Mouse (Mus musculus) neural tube, embryonic 11.5 days (tissue): Measurements from ENCODE around the gene Ferd3l. TPM values are rescaled to one million over a fixed set of nuclear protein-coding genes. Genes with fewer than 3 reads are reported as not detected.

ENCODE experiments used
- ATAC-seq: fragments of 200-750 bp; cut with Nextera tagmentation; 2 replicates; pipeline ENCODE4 v1.8.0; 2017; ENCODE audit warnings: moderate number of reproducible peaks, mild to moderate bottlenecking, moderate TSS enrichment, moderate library complexity; ENCODE audit not compliant: insufficient read depth, low FRiP score, low TSS enrichment
- DNase-seq: peaks from one replicate; pipeline ENCODE4 v3.0.0-alpha.2; 2015; ENCODE audit warnings: low spot score
- H3K27ac ChIP-seq: fragments of 300-500 bp; sonication (generic); 2 replicates; pipeline ENCODE4 v1.5.1; 2014; ENCODE audit warnings: low read depth, mild to moderate bottlenecking, low read length
- H3K27me3 ChIP-seq: fragments of 300-500 bp; sonication (generic); 2 replicates; pipeline ENCODE4 v1.6.1; 2014; ENCODE audit warnings: mild to moderate bottlenecking, low read length, mixed read lengths; ENCODE audit not compliant: control insufficient read depth, insufficient read depth
- H3K36me3 ChIP-seq: fragments of 300-500 bp; sonication (generic); 2 replicates; pipeline ENCODE4 v1.6.1; 2014; ENCODE audit warnings: mild to moderate bottlenecking, low read length, moderate library complexity, mixed read lengths; ENCODE audit not compliant: control insufficient read depth, insufficient read depth
- H3K4me1 ChIP-seq: fragments of 300-500 bp; sonication (generic); 2 replicates; pipeline ENCODE4 v1.6.1; 2014; ENCODE audit warnings: low read length, mixed read lengths; ENCODE audit not compliant: control insufficient read depth, insufficient read depth
- H3K4me2 ChIP-seq: fragments of 300-500 bp; sonication (generic); 2 replicates; pipeline ENCODE4 v1.6.1; 2014; ENCODE audit warnings: low read depth, mild to moderate bottlenecking, moderate library complexity
- H3K4me3 ChIP-seq: fragments of 300-500 bp; sonication (generic); 2 replicates; pipeline ENCODE4 v1.5.1; 2014; ENCODE audit warnings: low read depth, low read length
- H3K9ac ChIP-seq: fragments of 300-500 bp; sonication (generic); 2 replicates; pipeline ENCODE4 v1.6.1; 2014; ENCODE audit warnings: mild to moderate bottlenecking, low read length
- H3K9me3 ChIP-seq: fragments of 300-500 bp; sonication (generic); 2 replicates; pipeline ENCODE4 v1.6.1; 2016; ENCODE audit warnings: low read length; ENCODE audit not compliant: control insufficient read depth
- WGBS: fragments of 180-500 bp; shearing (Covaris S2); extraction: QIAGEN DNeasy Blood & Tissue Kit; methylation state at CpG from one replicate; pipeline ENCODE4 v1.1.7; 2014; 5-methylcytosine and 5-hydroxymethylcytosine counted together
- polyA plus RNA-seq: library from polyadenylated mRNA; unstranded; fragments of >200 nt; fragmentation: Nextera tagmentation; extraction: Ambion mirVana; gene quantifications from 2 replicates; pipeline ENCODE4 v1.2.1, GENCODE M21; 2014

Gene Ferd3l
- polyA plus RNA-seq, 1 experiment from 2014 or later = 0.72 TPM

DNA sequence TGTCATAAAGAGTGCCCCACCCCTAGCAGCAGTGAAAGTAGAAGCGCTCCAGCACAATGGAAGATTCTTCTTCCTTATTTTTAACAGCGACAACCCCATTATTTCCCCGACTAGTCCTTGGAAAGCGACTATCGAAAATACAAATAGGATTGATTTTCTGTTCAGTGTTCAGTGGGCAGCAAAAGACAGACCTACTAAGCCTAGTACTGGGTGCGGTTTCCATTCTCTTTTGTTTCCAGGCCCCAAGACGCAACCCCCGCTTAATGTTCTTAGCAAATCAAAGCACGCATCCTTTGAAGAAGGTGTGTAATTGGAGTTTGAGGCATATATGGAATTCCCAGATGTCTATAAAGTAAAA, 34.5 kb downstream of the Ferd3l start:
- H3K4me2 ChIP-seq = peak overlapping the region; percentile 36
- WGBS = 4% methylated on average over 9 of the region's 9 CpGs

DNA sequence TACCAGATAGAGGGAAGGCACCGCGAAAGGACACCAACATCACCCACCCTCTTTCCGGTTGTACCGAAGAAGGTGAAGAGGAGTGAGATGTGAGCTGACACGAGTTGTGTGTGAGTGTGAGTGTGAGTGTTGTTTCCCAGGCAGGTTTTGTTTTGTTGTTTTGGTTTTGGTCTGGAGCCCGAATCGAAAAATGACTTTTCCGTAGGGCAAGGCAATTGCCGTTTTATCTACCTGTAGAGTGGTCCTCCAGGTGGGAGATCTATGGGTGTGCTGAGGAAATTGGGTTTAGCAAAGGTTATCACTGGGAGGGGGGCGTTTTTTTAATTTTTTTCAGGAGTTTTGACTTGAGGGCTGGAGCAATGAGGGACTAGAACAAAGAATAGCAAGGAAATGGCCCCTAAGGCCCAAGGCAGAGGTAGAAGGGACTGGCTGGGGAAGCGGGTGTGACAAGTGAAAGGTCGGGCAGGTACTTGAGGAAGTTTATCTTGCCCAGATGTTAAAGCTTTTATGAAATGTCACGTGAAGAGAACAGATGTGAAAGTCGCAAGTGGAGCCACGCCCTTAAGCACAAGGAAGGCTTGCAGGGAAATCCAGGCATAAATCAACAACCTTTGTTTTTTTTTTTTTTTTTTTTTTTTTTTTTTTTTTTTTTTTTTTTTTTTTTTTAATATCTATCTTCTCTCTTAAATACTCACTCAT, 35.6 kb downstream of the Ferd3l start:
- 2% methylated on average over 15 of the region's 15 CpGs for WGBS
- H3K9ac ChIP-seq = no peak overlapping the region
- no peaks in the 10 kb centered on the region for H3K9me3 ChIP-seq
- 0 out of 2 replicates have a peak overlapping the region, but pooled peaks have one; percentile 6 for H3K4me2 ChIP-seq
- no peak for ATAC-seq
- H3K27ac ChIP-seq = no peak overlapping the region
- no peak overlapping the region for H3K4me3 ChIP-seq
- peaks cover 83% of the 10 kb centered on the region for H3K27me3 ChIP-seq
- H3K4me1 ChIP-seq = peaks cover 20% of the 10 kb centered on the region
- H3K36me3 ChIP-seq = no peaks in the 10 kb centered on the region
- DNase-seq = peak; percentile 34

More for the DNA sequence above, 34.5 kb downstream of the Ferd3l start:
- ATAC-seq (no peak), DNase-seq (no peak)
- Histone ChIP-seq H3K27me3 (peaks cover 84% of the 10 kb centered on the region), H3K4me3 (peak overlapping the region; percentile 6; the same call in 1 of the 2 replicates), H3K27ac (no peak overlapping the region), H3K4me1 (peaks cover 20% of the 10 kb centered on the region), H3K36me3 (no peaks in the 10 kb centered on the region), H3K9me3 (no peaks in the 10 kb centered on the region), H3K9ac (peak overlapping the region; percentile 10; the same call in 1 of the 2 replicates)

GRCm38 (mm10) chr12:33964427-33964826, 36.2 kb downstream of the Ferd3l start:
- no peak overlapping the region for H3K9ac ChIP-seq
- ATAC-seq = no peak
- no peak overlapping the region for H3K27ac ChIP-seq
- H3K9me3 ChIP-seq = no peaks in the 10 kb centered on the region
- 0% methylated on average over 2 of the region's 2 CpGs for WGBS
- no peaks in the 10 kb centered on the region for H3K36me3 ChIP-seq
- peak; percentile 25 for DNase-seq
- H3K27me3 ChIP-seq = peaks cover 83% of the 10 kb centered on the region
- no peak overlapping the region for H3K4me3 ChIP-seq
- H3K4me1 ChIP-seq = peaks cover 20% of the 10 kb centered on the region
- no peak overlapping the region for H3K4me2 ChIP-seq

- ATAC-seq (no peak), DNase-seq (no peak)
- Histone ChIP-seq H3K27ac (no peak overlapping the region), H3K36me3 (no peaks in the 10 kb centered on the region), H3K4me3 (no peak overlapping the region), H3K9me3 (no peaks in the 10 kb centered on the region), H3K4me2 (no peak overlapping the region), H3K4me1 (peaks cover 20% of the 10 kb centered on the region), H3K9ac (no peak overlapping the region), H3K27me3 (peaks cover 83% of the 10 kb centered on the region)
- 2% methylated on average over 5 of the region's 5 CpGs for WGBS
These were observed 37.6 kb downstream of the Ferd3l start for GRCm38 (mm10) chr12:33965661-33966360.

DNA sequence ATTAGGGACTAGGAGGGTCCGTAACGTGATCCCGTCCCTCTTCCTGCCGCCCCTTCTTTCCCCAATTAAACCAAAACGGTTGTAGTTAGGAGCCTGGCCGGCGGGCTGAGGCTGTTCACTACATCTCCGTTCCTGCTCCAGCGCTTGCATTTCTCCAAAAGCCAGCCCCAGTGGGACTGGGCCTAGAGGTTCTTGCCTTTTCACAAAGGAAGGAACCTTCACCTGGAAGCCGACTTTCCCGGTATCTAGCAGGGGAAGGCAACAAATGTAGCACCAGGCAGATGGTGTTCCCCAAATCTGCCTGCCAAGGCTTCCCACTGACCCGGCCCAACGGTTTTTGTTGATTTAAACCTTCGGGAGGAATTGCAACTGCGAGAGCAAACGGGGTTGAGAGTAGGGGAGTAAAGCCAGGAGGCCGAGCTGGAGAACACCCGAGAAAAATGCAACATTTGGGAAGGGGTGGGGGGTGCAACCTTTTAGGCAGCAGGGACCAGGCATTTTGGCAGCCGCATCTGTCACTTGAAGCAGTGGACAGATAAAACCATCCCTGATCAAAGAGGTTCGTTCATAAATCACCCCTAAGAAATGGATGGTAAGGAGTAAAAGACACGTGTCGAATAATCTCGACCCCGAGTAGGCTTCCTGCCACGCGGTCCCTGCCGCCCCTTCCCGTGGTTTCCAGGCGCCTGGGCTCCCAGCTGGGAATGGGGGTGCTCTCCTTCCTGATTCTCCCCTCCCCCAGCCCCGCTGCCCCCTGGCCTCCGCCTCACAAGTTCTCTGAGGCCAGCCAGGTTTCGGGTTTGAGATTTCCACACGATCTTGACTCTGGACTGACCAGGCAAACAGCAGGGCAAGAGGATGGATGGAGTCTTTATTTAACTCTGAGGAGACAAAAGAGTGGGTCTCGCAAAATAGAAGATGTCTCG, 38.5 kb downstream of the Ferd3l start:
- Histone ChIP-seq H3K27me3 (peaks cover 79% of the 10 kb centered on the region), H3K4me3 (peak overlapping the region; percentile 11; the same call in 1 of the 2 replicates), H3K4me1 (peaks cover 20% of the 10 kb centered on the region), H3K4me2 (peak overlapping the region; percentile 41), H3K27ac (0 out of 2 replicates have a peak overlapping the region, but pooled peaks have one; percentile 39), H3K9me3 (no peaks in the 10 kb centered on the region), H3K36me3 (no peaks in the 10 kb centered on the region), H3K9ac (no peak overlapping the region)
- 0 out of 2 replicates have a peak, but pooled peaks have one; percentile 13 for ATAC-seq
- DNase-seq = peak; percentile 68
- under 1% methylated on average over 35 of the region's 35 CpGs for WGBS

GRCm38 (mm10) chr12:33967514-33967913, 39.3 kb downstream of the Ferd3l start:
- Histone ChIP-seq H3K9me3 (no peaks in the 10 kb centered on the region), H3K4me3 (peak overlapping the region; percentile 11), H3K27ac (no peak overlapping the region), H3K36me3 (no peaks in the 10 kb centered on the region), H3K27me3 (peaks cover 71% of the 10 kb centered on the region), H3K4me1 (peaks cover 17% of the 10 kb centered on the region), H3K9ac (no peak overlapping the region; the same call in 1 of the 2 replicates), H3K4me2 (peak overlapping the region; percentile 41)
- 0% methylated on average over 21 of the region's 21 CpGs for WGBS
- DNase-seq (no peak), ATAC-seq (peak; percentile 64)

GRCm38 (mm10) chr12:33968041-33968897, 40.0 kb downstream of the Ferd3l start:
- DNase-seq (peak; percentile 49), ATAC-seq (no peak)
- Histone ChIP-seq H3K27ac (no peak overlapping the region), H3K9me3 (no peaks in the 10 kb centered on the region), H3K4me3 (peak overlapping the region; percentile 14), H3K27me3 (peaks cover 64% of the 10 kb centered on the region), H3K4me1 (peaks cover 12% of the 10 kb centered on the region), H3K4me2 (peak overlapping the region; percentile 41), H3K36me3 (no peaks in the 10 kb centered on the region), H3K9ac (no peak overlapping the region)
- WGBS = under 1% methylated on average over 37 of the region's 37 CpGs

DNA sequence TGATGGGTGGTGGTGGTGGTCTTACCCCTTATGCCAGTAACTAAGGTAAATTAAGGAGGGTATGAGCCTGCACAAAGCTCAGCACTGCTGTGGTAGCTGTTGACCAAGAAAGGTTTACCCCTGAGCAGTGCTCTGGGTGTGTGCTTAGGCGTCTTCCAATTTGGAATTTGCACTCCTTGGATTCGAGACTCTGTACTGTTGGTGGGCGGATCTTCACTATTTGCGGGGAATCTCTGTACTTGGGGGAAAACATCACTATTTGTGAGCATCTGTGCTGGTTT, 40.6 kb downstream of the Ferd3l start:
- Histone ChIP-seq H3K27ac (no peak overlapping the region), H3K9ac (no peak overlapping the region), H3K36me3 (no peaks in the 10 kb centered on the region), H3K27me3 (peaks cover 58% of the 10 kb centered on the region), H3K9me3 (no peaks in the 10 kb centered on the region), H3K4me1 (peaks cover 12% of the 10 kb centered on the region), H3K4me3 (no peak overlapping the region), H3K4me2 (no peak overlapping the region)
- WGBS = 7% methylated on average over 4 of the region's 4 CpGs
- DNase-seq (peak; percentile 23), ATAC-seq (no peak)
